Mouse (Mus musculus) thymus, postnatal 10 days (tissue): ENCODE results near the gene BC052040.

ENCODE experiments used
- DNase-seq, 2 experiments: peaks; one replicate each; pipeline ENCODE4 v3.0.0; 2021; ENCODE audit warnings: low spot score in 2 of 2

BC052040 gene

GRCm38 (mm10) chr2:115581241-115581988 lies at the start of gene BC052040:
TSS of gene BC052040 (plus strand) at chr2:115581716.
- peak; percentile 83 to 87 for DNase-seq

GRCm38 (mm10) chr2:115538009-115538690 lies 43.4 kb upstream of the BC052040 start:
- no peak for DNase-seq

GRCm38 (mm10) chr2:115538691-115539283 lies 42.7 kb upstream of the BC052040 start:
- DNase-seq: no peak

- no peak for DNase-seq
Measured at GRCm38 (mm10) chr2:115539731-115540130, 41.8 kb upstream of the BC052040 start.

GRCm38 (mm10) chr2:115542401-115543123 lies 39.0 kb upstream of the BC052040 start:
- DNase-seq: no peak

- DNase-seq: no peak
Measured at GRCm38 (mm10) chr2:115543212-115543611, 38.3 kb upstream of the BC052040 start.

- no peak for DNase-seq
Measured at GRCm38 (mm10) chr2:115551901-115552300, 29.6 kb upstream of the BC052040 start.

- no peak for DNase-seq
Measured at GRCm38 (mm10) chr2:115562155-115562827, 19.2 kb upstream of the BC052040 start.

DNA sequence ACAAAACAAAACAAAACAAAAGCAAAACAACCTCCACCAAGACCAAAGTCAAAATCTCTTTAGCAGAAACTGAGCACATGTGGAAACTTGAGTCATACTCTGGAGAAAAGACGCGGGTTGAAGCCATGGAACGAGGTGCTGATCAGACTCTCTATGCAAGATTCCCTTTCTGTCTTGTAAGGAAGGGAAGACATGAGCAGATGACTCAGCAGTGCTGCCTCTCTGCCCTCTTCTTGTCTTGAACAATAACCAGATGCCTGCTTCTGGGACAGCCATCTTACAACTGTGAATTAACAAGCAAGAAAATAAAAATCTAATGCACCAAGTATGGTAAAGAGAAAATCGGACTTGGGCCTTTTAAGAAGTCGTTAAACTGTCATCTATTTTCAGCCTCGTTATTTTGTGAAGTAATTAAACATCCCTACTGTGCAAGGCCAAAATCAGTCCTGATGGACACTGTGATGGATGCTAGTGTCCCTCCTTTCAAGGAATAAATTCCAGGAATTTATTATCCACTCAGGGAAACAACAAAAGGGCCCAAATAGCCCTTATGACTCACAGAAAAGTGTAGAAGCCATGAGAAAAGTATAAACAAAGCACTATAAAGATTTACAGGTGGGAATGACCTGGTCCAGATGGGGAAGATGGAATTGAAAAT lies 18.0 kb upstream of the BC052040 start:
- no peak for DNase-seq

- no peak for DNase-seq
Measured at GRCm38 (mm10) chr2:115571996-115572395, 9.5 kb upstream of the BC052040 start.

GRCm38 (mm10) chr2:115574802-115575201 lies 6.7 kb upstream of the BC052040 start:
- DNase-seq: no peak

GRCm38 (mm10) chr2:115579171-115579900 lies 2.2 kb upstream of the BC052040 start:
- no peak for DNase-seq

GRCm38 (mm10) chr2:115579976-115580375 lies 1.5 kb upstream of the BC052040 start:
- DNase-seq: no peak

- no peak for DNase-seq
Measured at GRCm38 (mm10) chr2:115581989-115582608, 583 bp downstream of the BC052040 start.

DNA sequence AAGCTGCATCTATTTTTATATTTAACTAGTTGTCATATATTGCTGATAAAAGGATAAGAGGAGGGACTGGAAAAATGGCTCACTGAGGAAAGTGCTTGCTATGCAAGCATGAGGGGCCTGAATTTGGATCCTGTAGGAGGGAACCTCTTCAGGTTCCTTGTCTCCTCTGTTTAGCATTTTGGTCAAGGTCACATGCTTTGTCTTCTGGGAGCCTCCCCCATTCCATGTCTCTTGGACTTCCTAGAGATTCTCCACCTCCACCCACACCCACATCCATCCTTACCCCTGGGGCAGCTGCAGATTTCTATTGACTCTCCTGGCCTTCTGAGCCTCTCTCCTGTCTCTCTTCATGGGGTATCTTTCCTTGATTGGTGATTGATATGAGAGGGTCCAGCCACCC lies 2.3 kb downstream of the BC052040 start:
- no peak for DNase-seq

GRCm38 (mm10) chr2:115590602-115591001 lies 9.1 kb downstream of the BC052040 start:
- DNase-seq: no peak

GRCm38 (mm10) chr2:115592651-115593119 lies 11.2 kb downstream of the BC052040 start:
- DNase-seq: no peak

DNA sequence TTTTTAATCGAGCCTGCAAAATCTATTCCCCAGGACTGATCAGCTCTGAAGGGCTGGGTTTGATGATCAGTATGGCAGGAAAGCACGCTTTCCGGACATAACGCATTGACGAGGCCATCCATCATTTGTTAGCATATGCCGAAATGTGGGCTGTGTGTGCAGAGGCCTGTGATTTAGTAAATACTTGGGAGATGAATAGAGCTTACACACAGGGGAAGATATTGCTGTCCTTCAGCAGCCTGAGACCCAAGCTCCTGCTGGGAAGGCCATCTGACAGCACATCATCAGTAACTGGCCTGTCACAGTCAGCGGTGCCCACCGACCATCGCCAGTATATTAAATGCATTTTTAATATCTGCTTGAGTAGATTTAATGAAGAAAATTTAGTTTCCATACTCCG lies 15.5 kb downstream of the BC052040 start:
- DNase-seq: no peak

GRCm38 (mm10) chr2:115598266-115598665 lies 16.8 kb downstream of the BC052040 start:
- no peak for DNase-seq

GRCm38 (mm10) chr2:115600724-115601123 lies 19.2 kb downstream of the BC052040 start:
- no peak for DNase-seq
